Mouse (Mus musculus) embryonic facial prominence, embryonic 11.5 days (tissue): ENCODE measurements around the gene Cplx3. TPM values are rescaled to one million over a fixed set of nuclear protein-coding genes. Genes with fewer than 3 reads are reported as not detected.
A peak's percentile ranks its signal among the peaks of the same experiment; 100 is the strongest.

Experiments used
- ATAC-seq: fragments of 200-750 bp; cut with Nextera tagmentation; replicated peaks from 2 replicates; pipeline ENCODE4 v1.8.0; 2017; ENCODE audit warnings: low read depth; ENCODE audit not compliant: insufficient number of reproducible peaks, low FRiP score, low TSS enrichment
- DNase-seq: peaks from one replicate; pipeline ENCODE4 v3.0.0-alpha.2; 2015; ENCODE audit warnings: low spot score
- H3K27ac ChIP-seq: fragments of 300-500 bp; sonication (generic); replicated peaks from 2 replicates; pipeline ENCODE4 v1.5.1; 2014; ENCODE audit warnings: mild to moderate bottlenecking, low read depth, low read length, control low read depth
- H3K27me3 ChIP-seq: fragments of 300-500 bp; sonication (generic); 2 replicates; pipeline ENCODE4 v1.6.1; 2014; ENCODE audit warnings: mild to moderate bottlenecking, low read length, moderate library complexity, mixed read lengths; ENCODE audit not compliant: control insufficient read depth, insufficient read depth
- H3K36me3 ChIP-seq: fragments of 300-500 bp; sonication (generic); replicated peaks from 2 replicates; pipeline ENCODE4 v1.6.1; 2014; ENCODE audit warnings: low read depth, mild to moderate bottlenecking, low read length, moderate library complexity, mixed read lengths; ENCODE audit not compliant: control insufficient read depth, insufficient read depth
- H3K4me1 ChIP-seq: fragments of 300-500 bp; sonication (generic); 2 replicates; pipeline ENCODE4 v1.6.1; 2014; ENCODE audit warnings: low read length, mixed read lengths; ENCODE audit not compliant: control insufficient read depth, insufficient read depth
- H3K4me2 ChIP-seq: fragments of 300-500 bp; sonication (generic); 2 replicates; pipeline ENCODE4 v1.6.1; 2014; ENCODE audit warnings: low read depth, mild to moderate bottlenecking, control low read depth, low read length, moderate library complexity
- H3K4me3 ChIP-seq: fragments of 300-500 bp; sonication (generic); 2 replicates; pipeline ENCODE4 v1.5.1; 2014; ENCODE audit warnings: low read depth, low read length, control low read depth
- H3K9ac ChIP-seq: fragments of 300-500 bp; sonication (generic); replicated peaks from 2 replicates; pipeline ENCODE4 v1.6.1; 2014; ENCODE audit warnings: mild to moderate bottlenecking, control low read depth, low read length
- H3K9me3 ChIP-seq: fragments of 300-500 bp; sonication (generic); replicated peaks from 2 replicates; pipeline ENCODE4 v1.6.1; 2016; ENCODE audit warnings: mild to moderate bottlenecking, low read length, inconsistent platforms, mixed read lengths; ENCODE audit not compliant: control insufficient read depth
- WGBS: fragments of 180-500 bp; shearing (Covaris S2); extraction: QIAGEN DNeasy Blood & Tissue Kit; methylation state at CpG from one replicate; pipeline ENCODE4 v1.1.7; 2014; 5-methylcytosine and 5-hydroxymethylcytosine counted together
- polyA plus RNA-seq: library from polyadenylated mRNA; unstranded; fragments of >200 nt; fragmentation: Nextera tagmentation; extraction: Ambion mirVana; gene quantifications from 2 replicates; pipeline ENCODE4 v1.2.1, GENCODE M21; 2014

Cplx3 gene
- polyA plus RNA-seq, 1 experiment from 2014 or later, result 0.81 TPM

- Histone ChIP-seq H3K4me2 (no peak overlapping the region), H3K9ac (no peak overlapping the region), H3K4me1 (no peaks in the 10 kb centered on the region), H3K4me3 (no peak overlapping the region), H3K27ac (no peak overlapping the region), H3K36me3 (no peaks in the 10 kb centered on the region), H3K9me3 (no peaks in the 10 kb centered on the region), H3K27me3 (peaks cover 5% of the 10 kb centered on the region; the same call in 1 of the 2 replicates)
- ATAC-seq (no peak), DNase-seq (no peak)
- WGBS, result 93% methylated on average over 6 of the region's 6 CpGs
These were observed 44.2 kb upstream of the Cplx3 start for GRCm38 (mm10) chr9:57650130-57650785.

GRCm38 (mm10) chr9:57647286-57648108 lies 41.4 kb upstream of the Cplx3 start:
- Histone ChIP-seq H3K4me1 (peaks cover 7% of the 10 kb centered on the region; the same call in 1 of the 2 replicates), H3K4me2 (no peak overlapping the region), H3K36me3 (no peaks in the 10 kb centered on the region), H3K9me3 (no peaks in the 10 kb centered on the region), H3K4me3 (no peak overlapping the region), H3K27me3 (no peaks in the 10 kb centered on the region), H3K9ac (no peak overlapping the region), H3K27ac (no peak overlapping the region)
- DNase-seq (no peak), ATAC-seq (no peak)
- 71% methylated on average over 4 of the region's 4 CpGs for WGBS

- Histone ChIP-seq H3K4me2 (no peak overlapping the region), H3K9ac (no peak overlapping the region), H3K9me3 (no peaks in the 10 kb centered on the region), H3K27ac (no peak overlapping the region), H3K27me3 (no peaks in the 10 kb centered on the region), H3K36me3 (no peaks in the 10 kb centered on the region; the same call in none of the 2 replicates), H3K4me3 (no peak overlapping the region), H3K4me1 (peaks cover 7% of the 10 kb centered on the region; the same call in 1 of the 2 replicates)
- DNase-seq (no peak), ATAC-seq (no peak)
- WGBS, result 67% methylated on average over 12 of the region's 12 CpGs
These were observed 40.5 kb upstream of the Cplx3 start for GRCm38 (mm10) chr9:57646551-57647103.

DNA sequence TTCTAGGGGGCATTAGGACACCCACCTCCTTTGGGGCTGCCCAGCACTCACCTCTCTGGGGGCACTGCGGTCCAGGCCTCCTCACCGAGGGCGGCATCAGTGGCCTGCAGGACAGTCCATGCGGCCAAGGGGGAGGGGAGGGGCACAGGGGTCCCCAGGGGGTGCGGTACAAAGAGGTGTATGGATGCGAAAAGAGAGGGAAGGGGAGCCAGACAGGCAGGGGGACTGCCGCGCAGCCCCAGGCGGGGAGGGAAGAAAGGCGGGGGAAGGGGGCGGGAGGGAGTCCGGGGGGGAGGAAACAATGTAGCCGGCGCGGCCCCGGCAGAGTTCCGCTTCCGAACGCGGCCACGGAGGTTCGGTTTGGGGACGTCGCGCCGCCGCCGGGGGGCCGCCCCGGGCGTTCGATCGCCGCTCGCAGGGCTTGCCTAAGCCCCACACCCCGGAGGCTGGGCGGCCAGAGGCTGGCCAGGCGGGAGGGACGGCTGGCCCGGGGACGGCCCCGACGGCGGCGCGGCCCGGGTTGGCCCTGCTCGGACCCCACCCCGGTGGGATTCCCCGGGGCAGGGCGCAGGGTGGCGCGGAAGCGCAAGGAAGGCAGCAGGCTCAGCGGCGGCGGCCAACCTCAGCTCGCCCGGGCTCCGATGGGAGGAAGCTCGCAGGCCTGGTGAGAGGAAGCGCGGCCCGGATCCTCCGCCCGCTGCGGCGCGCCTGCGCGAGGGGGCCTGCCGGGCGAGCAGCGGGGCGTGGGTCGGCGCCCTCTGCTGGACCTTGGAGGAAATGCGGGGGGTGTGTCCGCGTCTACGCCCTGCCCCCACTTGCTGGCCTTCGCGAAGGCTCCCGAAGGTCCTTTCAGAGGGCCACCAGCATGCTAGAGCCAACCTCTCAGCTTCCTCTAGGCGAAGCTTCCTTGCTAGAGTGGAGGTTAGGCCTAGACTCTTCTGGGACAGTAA lies 39.1 kb upstream of the Cplx3 start:
- no peaks in the 10 kb centered on the region for H3K27me3 ChIP-seq
- H3K4me1 ChIP-seq, result peaks cover 15% of the 10 kb centered on the region
- DNase-seq (peak; percentile 93), ATAC-seq (peak; percentile 79)
- H3K4me3 ChIP-seq, result peak overlapping the region; percentile 98
- H3K9ac ChIP-seq, result peak overlapping the region; percentile 98
- H3K36me3 ChIP-seq, result no peaks in the 10 kb centered on the region; the same call in none of the 2 replicates
- peak overlapping the region; percentile 94 for H3K27ac ChIP-seq
- H3K4me2 ChIP-seq, result peak overlapping the region; percentile 80
- H3K9me3 ChIP-seq, result no peaks in the 10 kb centered on the region
- under 1% methylated on average over 60 of the region's 85 CpGs for WGBS

DNA sequence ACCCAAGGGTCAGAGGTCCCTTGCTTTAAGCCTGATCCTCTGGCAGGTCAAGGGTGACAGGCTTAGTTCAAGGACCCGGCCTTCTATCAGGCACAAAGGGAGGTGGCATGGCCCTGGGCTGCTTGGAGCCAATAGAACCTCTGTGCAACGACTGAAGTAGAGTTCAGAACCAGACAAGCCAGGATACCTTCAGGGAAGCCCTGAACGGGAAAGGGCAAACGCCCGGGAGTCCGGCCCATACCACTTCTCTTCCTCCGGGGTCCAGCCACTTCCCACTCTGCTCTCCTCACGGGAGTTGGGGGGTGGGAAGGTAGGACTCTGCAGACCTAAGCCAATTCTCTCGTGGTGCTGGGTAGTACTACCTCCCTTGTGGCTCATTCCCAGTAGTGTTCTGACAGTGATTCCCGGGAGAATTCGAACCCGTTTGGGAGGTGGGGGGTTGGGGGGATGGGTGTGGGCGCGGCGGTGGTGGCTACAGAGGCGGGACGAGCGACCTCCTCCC lies 38.4 kb upstream of the Cplx3 start:
- H3K9me3 ChIP-seq, result no peaks in the 10 kb centered on the region
- peak overlapping the region; percentile 94 for H3K27ac ChIP-seq
- ATAC-seq (no peak), DNase-seq (peak; percentile 45)
- 0% methylated on average over 18 of the region's 18 CpGs for WGBS
- peak overlapping the region; percentile 98 for H3K4me3 ChIP-seq
- H3K4me2 ChIP-seq, result peak overlapping the region; percentile 80
- H3K9ac ChIP-seq, result peak overlapping the region; percentile 98
- peaks cover 23% of the 10 kb centered on the region for H3K4me1 ChIP-seq
- no peaks in the 10 kb centered on the region for H3K27me3 ChIP-seq
- H3K36me3 ChIP-seq, result no peaks in the 10 kb centered on the region; the same call in none of the 2 replicates

- 50% methylated on average over 7 of the region's 7 CpGs for WGBS
- H3K27me3 ChIP-seq, result no peaks in the 10 kb centered on the region
- H3K9ac ChIP-seq, result peak overlapping the region; percentile 40
- H3K4me3 ChIP-seq, result peak overlapping the region; percentile 98
- no peaks in the 10 kb centered on the region; the same call in none of the 2 replicates for H3K36me3 ChIP-seq
- H3K4me1 ChIP-seq, result peaks cover 29% of the 10 kb centered on the region
- ATAC-seq (no peak), DNase-seq (no peak)
- H3K4me2 ChIP-seq, result peak overlapping the region; percentile 80
- no peaks in the 10 kb centered on the region for H3K9me3 ChIP-seq
- no peak overlapping the region for H3K27ac ChIP-seq
These were observed 37.7 kb upstream of the Cplx3 start for GRCm38 (mm10) chr9:57643856-57644180.

GRCm38 (mm10) chr9:57643169-57643855 lies 37.2 kb upstream of the Cplx3 start:
- Histone ChIP-seq H3K9ac (peak overlapping the region; percentile 40), H3K4me2 (peak overlapping the region; percentile 80), H3K36me3 (no peaks in the 10 kb centered on the region; the same call in none of the 2 replicates), H3K4me3 (peak overlapping the region; percentile 98; the same call in 1 of the 2 replicates), H3K9me3 (no peaks in the 10 kb centered on the region), H3K27ac (no peak overlapping the region), H3K4me1 (peaks cover 34% of the 10 kb centered on the region), H3K27me3 (no peaks in the 10 kb centered on the region)
- 62% methylated on average over 9 of the region's 9 CpGs for WGBS
- no peak for ATAC-seq
- no peak for DNase-seq
